Mouse (Mus musculus) telencephalon, adult 2 months (tissue): ENCODE measurements around the gene Chchd4.
"Not testable (repeated sequence)": the region's sequence is repeated elsewhere in the genome, so short reads cannot be mapped to it uniquely, and the experiment has no call there.

Experiments
- DNase-seq: peaks from one replicate; pipeline ENCODE4 v3.0.0-alpha.2; 2011; ENCODE audit warnings: low read depth, low spot score

The Chchd4 gene

GRCm38 (mm10) chr6:91474441-91475190 is 1.3 kb upstream of the Chchd4 start:
- no peak for DNase-seq

- DNase-seq = no peak
Observed at GRCm38 (mm10) chr6:91473805-91474440, 577 bp upstream of the Chchd4 start.

GRCm38 (mm10) chr6:91472319-91472718 is 1.0 kb downstream of the Chchd4 start:
- DNase-seq = no peak

- DNase-seq = not testable (repeated sequence)
Observed at GRCm38 (mm10) chr6:91471427-91471826, 1.9 kb downstream of the Chchd4 start.

GRCm38 (mm10) chr6:91470712-91471111 is 2.6 kb downstream of the Chchd4 start:
- DNase-seq = no peak

- no peak for DNase-seq
Observed at GRCm38 (mm10) chr6:91467106-91467505, 6.2 kb downstream of the Chchd4 start.

GRCm38 (mm10) chr6:91465756-91466155 is 7.6 kb downstream of the Chchd4 start:
- no peak for DNase-seq

- DNase-seq = no peak
Observed at GRCm38 (mm10) chr6:91459471-91459870, 13.9 kb downstream of the Chchd4 start.

- DNase-seq = no peak
Observed at GRCm38 (mm10) chr6:91454546-91454945, 18.8 kb downstream of the Chchd4 start.

GRCm38 (mm10) chr6:91452056-91452455 is 21.3 kb downstream of the Chchd4 start:
- no peak for DNase-seq

GRCm38 (mm10) chr6:91449472-91450225 is 23.7 kb downstream of the Chchd4 start:
- DNase-seq = no peak

- peak; percentile 5 for DNase-seq
Observed at GRCm38 (mm10) chr6:91445316-91445715, 28.0 kb downstream of the Chchd4 start.

- no peak for DNase-seq
Observed at GRCm38 (mm10) chr6:91441145-91441662, 32.1 kb downstream of the Chchd4 start.

GRCm38 (mm10) chr6:91440474-91441144 is 32.7 kb downstream of the Chchd4 start:
- DNase-seq = peak; percentile 95

GRCm38 (mm10) chr6:91424151-91424550 is 49.2 kb downstream of the Chchd4 start:
- no peak for DNase-seq

GRCm38 (mm10) chr6:91421629-91422028 is 51.7 kb downstream of the Chchd4 start:
- no peak for DNase-seq

- no peak for DNase-seq
Observed at GRCm38 (mm10) chr6:91417291-91417845, 56.0 kb downstream of the Chchd4 start.

- no peak for DNase-seq
Observed at GRCm38 (mm10) chr6:91416146-91416545, 57.2 kb downstream of the Chchd4 start.

GRCm38 (mm10) chr6:91414890-91415289 is 58.5 kb downstream of the Chchd4 start:
- DNase-seq = no peak
